Mouse (Mus musculus): ENCODE results near the gene Fga. TPM values are rescaled to one million over a fixed set of nuclear protein-coding genes. Genes with fewer than 3 reads are reported as not detected.

The Fga gene
- total and polyA plus RNA-seq, 2 experiments from 2014 or later, result 0.19 to 2.3 TPM

- no peak for TF ChIP-seq CTCF (IDR thresholded peaks at IDR 0.05; ENCODE audit: low read depth)
- no peak for TF ChIP-seq EP300 (IDR thresholded peaks at IDR 0.05; ENCODE audit: low read depth)
- peaks cover 7% of the 10 kb centered on the region for H3K4me1 ChIP-seq (ENCODE audit: control insufficient read depth, insufficient read depth)
- peaks cover 41% of the 10 kb centered on the region for H3K36me3 ChIP-seq (replicated peaks; ENCODE audit: control insufficient read depth, insufficient read depth, low read length)
- no peak overlapping the region for H3K4me2 ChIP-seq (ENCODE audit: low read depth, low read length)
- H3K4me3 ChIP-seq (ENCODE audit: low read depth, low read length), result no peak overlapping the region
- ATAC-seq (ENCODE audit: insufficient read depth, low read depth) (no peak), DNase-seq (ENCODE audit: low spot score) (no peak)
- no peak overlapping the region for H3K9ac ChIP-seq (replicated peaks; ENCODE audit: low read depth, low read length)
- no peaks in the 10 kb centered on the region for H3K9me3 ChIP-seq (replicated peaks; ENCODE audit: control insufficient read depth, low read length)
- H3K27ac ChIP-seq (ENCODE audit: low read depth), result no peak overlapping the region
- no peaks in the 10 kb centered on the region for H3K27me3 ChIP-seq (ENCODE audit: control insufficient read depth, insufficient read depth, low read length)
- WGBS, result 91% methylated on average over 2 of the region's 2 CpGs
Observed at GRCm38 (mm10) chr3:83057046-83057445, 31.2 kb downstream of the Fga start.

GRCm38 (mm10) chr3:83067920-83068319 lies 42.0 kb downstream of the Fga start:
- no peaks in the 10 kb centered on the region for H3K4me1 ChIP-seq (ENCODE audit: control insufficient read depth, insufficient read depth)
- no peak overlapping the region for H3K27ac ChIP-seq (ENCODE audit: low read depth)
- TF ChIP-seq EP300 (IDR thresholded peaks at IDR 0.05; ENCODE audit: low read depth) (no peak), CTCF (IDR thresholded peaks at IDR 0.05; ENCODE audit: low read depth) (no peak)
- H3K4me2 ChIP-seq (ENCODE audit: low read depth, low read length), result no peak overlapping the region
- no peaks in the 10 kb centered on the region for H3K27me3 ChIP-seq (ENCODE audit: control insufficient read depth, insufficient read depth, low read length)
- H3K4me3 ChIP-seq (ENCODE audit: low read depth, low read length), result no peak overlapping the region
- DNase-seq (ENCODE audit: low spot score) (no peak), ATAC-seq (ENCODE audit: insufficient read depth, low read depth) (no peak)
- 94% methylated on average over 9 of the region's 9 CpGs for WGBS
- peaks cover 79% of the 10 kb centered on the region for H3K36me3 ChIP-seq (replicated peaks; ENCODE audit: control insufficient read depth, insufficient read depth, low read length)
- H3K9ac ChIP-seq (replicated peaks; ENCODE audit: low read depth, low read length), result no peak overlapping the region
- H3K9me3 ChIP-seq (replicated peaks; ENCODE audit: control insufficient read depth, low read length), result no peaks in the 10 kb centered on the region

DNA sequence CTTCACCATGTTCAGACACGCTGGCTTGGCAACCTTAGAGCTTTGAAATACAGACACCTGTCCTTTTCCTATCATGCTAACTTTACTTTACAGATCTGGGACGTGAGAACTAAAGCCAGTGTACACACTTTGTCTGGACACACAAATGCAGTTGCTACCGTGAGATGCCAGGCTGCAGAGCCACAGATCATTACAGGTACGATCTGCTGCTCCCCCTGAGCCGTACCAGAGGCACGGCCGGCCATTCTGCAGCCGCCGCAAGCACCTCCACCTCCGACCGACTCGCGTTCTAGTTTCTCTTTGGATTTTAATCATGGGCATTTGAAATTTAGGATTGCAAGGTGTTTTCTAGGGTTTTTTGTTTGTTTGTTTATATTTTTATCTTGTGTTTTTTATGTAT lies 43.0 kb downstream of the Fga start:
- no peak for TF ChIP-seq CTCF (IDR thresholded peaks at IDR 0.05; ENCODE audit: low read depth)
- no peak for TF ChIP-seq EP300 (IDR thresholded peaks at IDR 0.05; ENCODE audit: low read depth)
- Histone ChIP-seq H3K27ac (ENCODE audit: low read depth) (no peak overlapping the region), H3K9ac (replicated peaks; ENCODE audit: low read depth, low read length) (no peak overlapping the region), H3K9me3 (replicated peaks; ENCODE audit: control insufficient read depth, low read length) (no peaks in the 10 kb centered on the region), H3K27me3 (ENCODE audit: control insufficient read depth, insufficient read depth, low read length) (no peaks in the 10 kb centered on the region), H3K4me3 (ENCODE audit: low read depth, low read length) (no peak overlapping the region), H3K4me2 (ENCODE audit: low read depth, low read length) (no peak overlapping the region), H3K36me3 (replicated peaks; ENCODE audit: control insufficient read depth, insufficient read depth, low read length) (peaks cover 70% of the 10 kb centered on the region), H3K4me1 (ENCODE audit: control insufficient read depth, insufficient read depth) (no peaks in the 10 kb centered on the region)
- no peak for DNase-seq (ENCODE audit: low spot score)
- ATAC-seq (ENCODE audit: insufficient read depth, low read depth), result no peak
- WGBS, result 94% methylated on average over 13 of the region's 13 CpGs

DNA sequence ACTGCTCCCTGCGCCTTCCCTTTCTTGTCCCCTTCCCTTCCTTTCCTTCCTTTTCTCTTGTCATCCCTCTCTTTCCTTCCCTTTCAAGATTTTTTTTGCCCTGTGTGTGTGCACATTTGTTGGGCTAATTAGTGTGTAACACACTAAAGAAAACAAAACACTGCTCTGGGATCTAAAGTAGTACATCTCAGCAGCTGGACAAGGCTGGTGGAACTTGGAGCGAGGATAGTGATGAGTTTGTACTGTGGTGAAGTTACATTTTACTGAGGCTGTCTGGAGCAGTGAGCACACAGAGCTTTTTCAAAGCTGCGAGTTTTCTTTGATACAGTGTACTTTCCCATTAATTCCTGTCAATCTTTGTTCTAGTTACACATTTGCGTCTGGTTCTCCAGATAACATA lies 44.4 kb downstream of the Fga start:
- TF ChIP-seq EP300 (IDR thresholded peaks at IDR 0.05; ENCODE audit: low read depth), result no peak
- no peak for TF ChIP-seq CTCF (IDR thresholded peaks at IDR 0.05; ENCODE audit: low read depth)
- ATAC-seq (ENCODE audit: insufficient read depth, low read depth) (no peak), DNase-seq (ENCODE audit: low spot score) (no peak)

GRCm38 (mm10) chr3:83076563-83076962 lies 50.7 kb downstream of the Fga start:
- Histone ChIP-seq H3K27me3 (ENCODE audit: control insufficient read depth, insufficient read depth, low read length) (no peaks in the 10 kb centered on the region), H3K9ac (replicated peaks; ENCODE audit: low read depth, low read length) (no peak overlapping the region), H3K9me3 (replicated peaks; ENCODE audit: control insufficient read depth, low read length) (no peaks in the 10 kb centered on the region), H3K4me2 (ENCODE audit: low read depth, low read length) (no peak overlapping the region), H3K4me1 (ENCODE audit: control insufficient read depth, insufficient read depth) (0 out of 2 replicates have a peak, but pooled peaks cover 5% of the 10 kb centered on the region), H3K36me3 (replicated peaks; ENCODE audit: control insufficient read depth, insufficient read depth, low read length) (peaks cover 11% of the 10 kb centered on the region), H3K27ac (ENCODE audit: low read depth) (no peak overlapping the region), H3K4me3 (ENCODE audit: low read depth, low read length) (no peak overlapping the region)
- DNase-seq (ENCODE audit: low spot score) (peak; percentile 6), ATAC-seq (ENCODE audit: insufficient read depth, low read depth) (no peak)
- 35% methylated on average over 3 of the region's 3 CpGs for WGBS
- no peak for TF ChIP-seq EP300 (IDR thresholded peaks at IDR 0.05; ENCODE audit: low read depth)
- no peak for TF ChIP-seq CTCF (IDR thresholded peaks at IDR 0.05; ENCODE audit: low read depth)

More for the DNA sequence above, 44.4 kb downstream of the Fga start:
- no peaks in the 10 kb centered on the region for H3K4me1 ChIP-seq (ENCODE audit: control insufficient read depth, insufficient read depth)
- no peaks in the 10 kb centered on the region for H3K9me3 ChIP-seq (replicated peaks; ENCODE audit: control insufficient read depth, low read length)
- no peak overlapping the region for H3K27ac ChIP-seq (ENCODE audit: low read depth)
- H3K4me3 ChIP-seq (ENCODE audit: low read depth, low read length), result no peak overlapping the region
- 76% methylated on average over 4 of the region's 4 CpGs for WGBS
- peaks cover 68% of the 10 kb centered on the region for H3K36me3 ChIP-seq (replicated peaks; ENCODE audit: control insufficient read depth, insufficient read depth, low read length)
- H3K4me2 ChIP-seq (ENCODE audit: low read depth, low read length), result no peak overlapping the region
- no peaks in the 10 kb centered on the region for H3K27me3 ChIP-seq (ENCODE audit: control insufficient read depth, insufficient read depth, low read length)
- no peak overlapping the region for H3K9ac ChIP-seq (replicated peaks; ENCODE audit: low read depth, low read length)

- Histone ChIP-seq H3K9me3 (replicated peaks; ENCODE audit: control insufficient read depth, low read length) (no peaks in the 10 kb centered on the region), H3K27ac (ENCODE audit: low read depth) (no peak overlapping the region), H3K27me3 (ENCODE audit: control insufficient read depth, insufficient read depth, low read length) (no peaks in the 10 kb centered on the region), H3K4me1 (ENCODE audit: control insufficient read depth, insufficient read depth) (0 out of 2 replicates have a peak, but pooled peaks cover 5% of the 10 kb centered on the region), H3K9ac (replicated peaks; ENCODE audit: low read depth, low read length) (no peak overlapping the region), H3K36me3 (replicated peaks; ENCODE audit: control insufficient read depth, insufficient read depth, low read length) (no peaks in the 10 kb centered on the region), H3K4me3 (ENCODE audit: low read depth, low read length) (peak overlapping the region; percentile 41), H3K4me2 (ENCODE audit: low read depth, low read length) (peak overlapping the region; percentile 69)
- ATAC-seq (ENCODE audit: insufficient read depth, low read depth) (peak; percentile 30; the same call in 1 of the 2 replicates), DNase-seq (ENCODE audit: low spot score) (peak; percentile 45)
- TF ChIP-seq CTCF (IDR thresholded peaks at IDR 0.05; ENCODE audit: low read depth) (peak; percentile 86), EP300 (IDR thresholded peaks at IDR 0.05; ENCODE audit: low read depth) (no peak)
- WGBS, result 3% methylated on average over 11 of the region's 11 CpGs
Observed at GRCm38 (mm10) chr3:83080567-83081055, 54.7 kb downstream of the Fga start.

Other genes starting within 250 kb of the Fga start
- 0.81 TPM in 1 of 2 replicates, not detected in the other for gene Rbm46, start 149.6 kb upstream of the Fga start, total RNA-seq (2014; rRNA removed; ENCODE audit: low replicate concordance)
- gene Rbm46, start 149.6 kb upstream of the Fga start, polyA plus RNA-seq (2015; fragmentation: Nextera tagmentation; extraction: Ambion mirVana), result 0.75 and 0.86 TPM in 2 replicates
- not detected in 2 replicates for gene Lrat, start 122.1 kb upstream of the Fga start, total RNA-seq (2014; rRNA removed; ENCODE audit: low replicate concordance)
- gene Lrat, start 122.1 kb upstream of the Fga start, polyA plus RNA-seq (2015; fragmentation: Nextera tagmentation; extraction: Ambion mirVana), result 0.04 and 0.12 TPM in 2 replicates
- gene Fgg, start 18.4 kb upstream of the Fga start, total RNA-seq (2014; rRNA removed; ENCODE audit: low replicate concordance), result 0.70 and 2.4 TPM in 2 replicates
- gene Fgg, start 18.4 kb upstream of the Fga start, polyA plus RNA-seq (2015; fragmentation: Nextera tagmentation; extraction: Ambion mirVana), result 0.08 and 0.26 TPM in 2 replicates
- 1.8 TPM in 1 of 2 replicates, not detected in the other for gene Fgb, start 23.8 kb downstream of the Fga start, total RNA-seq (2014; rRNA removed; ENCODE audit: low replicate concordance)
- gene Fgb, start 23.8 kb downstream of the Fga start, polyA plus RNA-seq (2015; fragmentation: Nextera tagmentation; extraction: Ambion mirVana), result 0.03 and 0.16 TPM in 2 replicates
- 46.2 and 61.9 TPM in 2 replicates for gene Plrg1, start 29.4 kb downstream of the Fga start, total RNA-seq (2014; rRNA removed; ENCODE audit: low replicate concordance)
- 40.8 and 43.4 TPM in 2 replicates for gene Plrg1, start 29.4 kb downstream of the Fga start, polyA plus RNA-seq (2015; fragmentation: Nextera tagmentation; extraction: Ambion mirVana)
- gene Dchs2, start 101.9 kb downstream of the Fga start, total RNA-seq (2014; rRNA removed; ENCODE audit: low replicate concordance), result 0.19 and 1.1 TPM in 2 replicates
- gene Dchs2, start 101.9 kb downstream of the Fga start, polyA plus RNA-seq (2015; fragmentation: Nextera tagmentation; extraction: Ambion mirVana), result 0.04 TPM in 2 replicates

All from heart, postnatal 0 days (tissue).